Mouse (Mus musculus): ENCODE results near the gene Olfr611. TPM values are rescaled to one million over a fixed set of nuclear protein-coding genes. Genes with fewer than 3 reads are reported as not detected.
"Not testable (repeated sequence)": the region's sequence is repeated elsewhere in the genome, so short reads cannot be mapped to it uniquely, and the experiment has no call there.

The Olfr611 gene
- not detected in 2 replicates for total RNA-seq (2014; fragmentation: Nextera tagmentation)
- total RNA-seq (2017), result not detected in 2 replicates

DNA sequence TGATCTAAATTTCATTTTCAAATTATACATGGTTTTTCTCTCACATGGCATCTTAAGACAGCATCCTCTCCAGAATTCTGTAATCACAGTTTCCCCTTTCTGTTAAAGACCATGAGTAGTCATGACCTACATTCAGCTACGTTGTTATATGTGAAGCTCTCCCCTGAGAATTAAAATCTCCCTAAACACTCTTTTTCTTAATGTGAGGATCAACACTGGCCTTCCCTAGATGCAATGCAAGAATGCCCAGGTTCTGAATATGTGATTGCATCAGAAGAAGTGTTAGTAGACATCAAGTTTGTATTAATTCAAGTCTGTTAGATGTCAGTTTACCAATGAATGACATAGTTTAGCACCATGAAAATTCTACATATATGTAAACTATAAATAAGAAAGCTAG lies at the start of gene Olfr611:
TSS of gene Olfr611 (minus strand) at position 101 of the 400 bp plus-strand sequence.
- not testable (repeated sequence) for ATAC-seq (replicated peaks; ENCODE audit: low FRiP score, low TSS enrichment, poor library complexity, severe bottlenecking)

DNA sequence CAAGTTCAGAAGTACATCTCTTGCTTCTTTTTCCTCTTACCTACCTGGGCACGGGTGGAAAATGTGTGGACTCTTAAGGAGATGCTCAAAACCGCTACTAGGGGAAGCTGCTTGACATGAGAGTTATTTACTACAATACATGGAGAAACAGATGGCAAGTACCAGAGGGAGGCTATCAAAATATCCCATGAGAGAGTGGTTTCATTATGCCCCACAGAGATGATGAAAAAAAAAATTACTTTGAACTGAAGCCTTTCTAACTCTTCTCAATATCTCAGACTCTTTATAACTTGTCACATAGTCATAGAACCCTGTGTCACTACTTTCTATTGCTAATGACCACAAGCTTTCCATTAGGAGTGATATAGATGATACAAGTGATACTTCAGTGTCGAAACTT lies 48.4 kb upstream of the Olfr611 start, which contains the start of gene Olfr616:
TSS of gene Olfr616 (minus strand) at position 101 of the 400 bp plus-strand sequence.
- no peak for ATAC-seq (replicated peaks; ENCODE audit: low FRiP score, low TSS enrichment, poor library complexity, severe bottlenecking)

DNA sequence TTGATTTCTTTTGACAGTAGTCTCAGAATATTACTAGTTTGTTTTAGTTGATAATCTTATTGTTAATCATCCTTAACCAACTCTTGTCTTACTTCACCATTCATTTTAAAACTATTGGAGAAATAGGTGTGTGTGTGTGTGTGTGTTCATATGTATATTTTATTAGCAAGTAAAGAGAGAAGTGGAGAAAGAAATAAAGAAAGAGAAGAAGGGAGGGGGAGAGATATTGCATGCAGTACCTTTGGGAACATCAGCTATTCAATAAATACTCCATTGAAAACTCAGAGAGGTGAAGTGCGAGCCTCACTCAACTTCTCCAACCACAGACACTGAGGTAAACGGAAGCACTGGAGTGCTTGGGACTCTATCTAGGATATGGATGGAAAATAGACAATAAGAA lies 35.1 kb upstream of the Olfr611 start, which contains the start of gene Olfr615:
TSS of gene Olfr615 (plus strand) at position 301 of the 400 bp plus-strand sequence.
- no peak for ATAC-seq (replicated peaks; ENCODE audit: low FRiP score, low TSS enrichment, poor library complexity, severe bottlenecking)

DNA sequence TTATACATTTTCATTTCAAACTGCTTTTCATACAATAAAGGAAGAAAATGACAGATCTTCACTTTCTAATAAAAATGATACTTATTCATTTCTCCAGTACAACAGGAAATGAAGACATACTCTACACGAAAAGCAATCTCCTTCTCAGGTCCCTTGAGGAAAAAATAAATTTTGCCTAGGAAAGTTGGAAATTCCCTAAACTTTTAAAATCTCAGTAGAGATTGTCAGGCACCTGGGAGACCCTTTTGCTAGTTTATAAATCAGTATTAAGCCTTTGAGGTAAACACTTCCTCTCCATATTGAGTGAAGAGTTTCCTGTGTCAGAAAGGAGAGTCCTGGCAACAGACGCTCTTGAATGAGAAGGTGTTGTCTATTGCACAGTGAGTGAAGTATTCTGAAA lies 27.1 kb upstream of the Olfr611 start, which contains the start of gene Olfr613:
TSS of gene Olfr613 (plus strand) at position 301 of the 400 bp plus-strand sequence.
- ATAC-seq (replicated peaks; ENCODE audit: low FRiP score, low TSS enrichment, poor library complexity, severe bottlenecking), result no peak

DNA sequence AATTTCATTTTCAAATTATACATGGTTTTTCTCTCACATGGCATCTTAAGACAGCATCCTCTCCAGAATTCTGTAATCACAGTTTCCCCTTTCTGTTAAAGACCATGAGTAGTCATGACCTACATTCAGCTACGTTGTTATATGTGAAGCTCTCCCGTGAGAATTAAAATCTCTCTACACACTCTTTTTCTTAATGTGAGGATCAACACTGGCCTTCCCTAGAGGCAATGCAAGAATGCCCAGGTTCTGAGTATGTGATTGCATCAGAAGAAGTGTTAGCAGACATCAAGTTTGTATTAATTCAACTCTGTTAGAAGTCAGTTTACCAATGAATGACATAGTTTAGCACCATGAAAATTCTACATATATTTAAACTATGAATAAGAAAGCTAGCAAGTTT lies 22.0 kb upstream of the Olfr611 start, which contains the start of gene Olfr612:
TSS of gene Olfr612 (minus strand) at position 101 of the 400 bp plus-strand sequence.
- not testable (repeated sequence) for ATAC-seq (replicated peaks; ENCODE audit: low FRiP score, low TSS enrichment, poor library complexity, severe bottlenecking)

DNA sequence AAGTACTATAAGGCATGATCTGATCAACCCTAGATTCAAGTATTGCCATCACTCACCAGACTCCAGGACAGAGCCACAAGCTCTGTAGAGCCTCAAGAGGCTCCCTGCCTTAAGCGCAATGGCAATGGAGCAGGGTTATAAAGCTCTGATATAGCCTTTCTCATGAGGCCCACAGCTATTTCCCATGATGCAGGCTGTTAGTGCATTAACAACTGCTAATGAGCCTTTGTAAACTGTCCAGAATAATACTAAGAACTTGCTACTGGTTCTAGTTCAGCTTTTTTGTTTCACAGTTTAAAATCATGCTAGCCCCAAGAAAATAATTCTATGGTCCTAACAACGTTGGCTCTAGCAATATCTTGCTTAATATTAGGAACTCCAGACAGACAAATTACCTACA lies 8.6 kb downstream of the Olfr611 start, which contains the start of gene Olfr610:
TSS of gene Olfr610 (minus strand) at position 101 of the 400 bp plus-strand sequence.
- ATAC-seq (replicated peaks; ENCODE audit: low FRiP score, low TSS enrichment, poor library complexity, severe bottlenecking), result no peak

DNA sequence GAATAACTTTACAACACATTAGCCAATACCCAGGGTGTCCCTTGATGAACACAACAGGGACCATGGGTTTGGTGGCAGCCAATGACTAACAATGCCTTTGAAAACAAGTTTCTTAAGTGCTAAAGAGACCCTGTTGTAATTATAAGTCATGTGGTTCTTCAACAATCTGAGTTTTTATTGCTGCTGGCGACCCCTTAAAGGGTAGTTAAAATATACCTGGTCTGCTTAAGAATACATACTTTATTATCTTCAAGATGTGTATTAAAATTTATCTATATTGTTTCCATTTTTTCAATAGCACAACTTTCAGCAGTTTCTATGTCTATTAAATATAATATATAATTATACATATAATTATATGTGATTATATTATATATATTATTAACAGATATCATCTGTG lies 22.7 kb downstream of the Olfr611 start, which contains the start of gene Olfr609:
TSS of gene Olfr609 (minus strand) at position 101 of the 400 bp plus-strand sequence.
- no peak for ATAC-seq (replicated peaks; ENCODE audit: low FRiP score, low TSS enrichment, poor library complexity, severe bottlenecking)

DNA sequence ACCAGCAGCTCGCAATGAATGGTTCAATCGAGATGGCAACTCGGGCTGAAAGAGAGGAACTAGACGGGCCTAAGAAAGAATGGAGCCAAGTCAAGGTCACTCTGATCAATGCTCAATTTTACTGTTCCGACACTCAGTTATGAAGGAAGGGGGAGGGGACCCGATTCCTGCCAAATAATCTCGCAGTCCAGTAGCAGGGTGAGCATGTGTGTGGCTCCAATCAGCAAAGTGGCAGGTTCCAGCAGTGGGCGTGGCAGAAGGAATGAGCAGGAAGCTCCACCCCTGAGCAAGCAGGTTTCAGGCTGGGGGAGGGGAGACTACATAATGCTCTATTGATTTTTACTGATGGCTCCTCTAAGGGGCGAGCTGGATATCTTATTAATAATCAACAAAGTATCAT lies 43.5 kb downstream of the Olfr611 start:
- ATAC-seq (replicated peaks; ENCODE audit: low FRiP score, low TSS enrichment, poor library complexity, severe bottlenecking), result not testable (repeated sequence)

DNA sequence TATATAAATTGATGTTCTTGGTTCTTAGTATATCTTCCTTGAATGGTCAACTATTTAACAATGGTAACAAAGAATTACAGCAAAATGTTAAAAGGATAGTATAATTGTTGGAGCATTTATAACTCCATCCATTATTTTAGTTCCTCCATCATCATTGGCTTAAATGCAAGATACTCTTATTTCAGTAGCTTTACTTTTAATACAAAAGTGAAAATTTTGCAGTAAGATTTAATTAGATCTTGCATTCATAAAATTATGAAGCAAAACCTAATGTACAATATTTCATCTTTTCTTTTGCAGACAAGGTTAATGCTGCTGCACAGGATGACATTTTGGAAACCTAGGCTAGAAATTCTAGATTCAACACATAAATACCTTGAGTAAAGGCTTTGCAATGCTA lies 51.1 kb downstream of the Olfr611 start, which contains the start of gene Olfr608:
TSS of gene Olfr608 (plus strand) at position 301 of the 400 bp plus-strand sequence.
- no peak for ATAC-seq (replicated peaks; ENCODE audit: low FRiP score, low TSS enrichment, poor library complexity, severe bottlenecking)

Other genes with a start within 250 kb of the Olfr611 start
- not detected in 2 replicates for gene Olfr596, start 215.2 kb downstream of the Olfr611 start, total RNA-seq (2014; fragmentation: Nextera tagmentation)
- not detected in 2 replicates for gene Olfr596, start 215.2 kb downstream of the Olfr611 start, total RNA-seq (2017)
- gene Olfr597, start 204.5 kb downstream of the Olfr611 start, total RNA-seq (2014; fragmentation: Nextera tagmentation), result not detected in 2 replicates
- gene Olfr597, start 204.5 kb downstream of the Olfr611 start, total RNA-seq (2017), result not detected in 2 replicates
- gene Olfr598, start 197.3 kb downstream of the Olfr611 start, total RNA-seq (2014; fragmentation: Nextera tagmentation), result not detected in 2 replicates
- not detected in 2 replicates for gene Olfr598, start 197.3 kb downstream of the Olfr611 start, total RNA-seq (2017)
- not detected in 2 replicates for gene Olfr599, start 184.9 kb downstream of the Olfr611 start, total RNA-seq (2014; fragmentation: Nextera tagmentation)
- not detected in 2 replicates for gene Olfr599, start 184.9 kb downstream of the Olfr611 start, total RNA-seq (2017)
- not detected in 2 replicates for gene Olfr600, start 171.2 kb downstream of the Olfr611 start, total RNA-seq (2014; fragmentation: Nextera tagmentation)
- not detected in 2 replicates for gene Olfr600, start 171.2 kb downstream of the Olfr611 start, total RNA-seq (2017)
- not detected in 2 replicates for gene Olfr601, start 158.2 kb downstream of the Olfr611 start, total RNA-seq (2014; fragmentation: Nextera tagmentation)
- gene Olfr601, start 158.2 kb downstream of the Olfr611 start, total RNA-seq (2017), result not detected in 2 replicates
- not detected in 2 replicates for gene Olfr603, start 134.7 kb downstream of the Olfr611 start, total RNA-seq (2014; fragmentation: Nextera tagmentation)
- not detected in 2 replicates for gene Olfr603, start 134.7 kb downstream of the Olfr611 start, total RNA-seq (2017)
- gene Usp17lc, start 105.8 kb downstream of the Olfr611 start, total RNA-seq (2014; fragmentation: Nextera tagmentation), result not detected in 2 replicates
- not detected in 2 replicates for gene Usp17lc, start 105.8 kb downstream of the Olfr611 start, total RNA-seq (2017)
- not detected in 2 replicates for gene Olfr605, start 75.4 kb downstream of the Olfr611 start, total RNA-seq (2014; fragmentation: Nextera tagmentation)
- gene Olfr605, start 75.4 kb downstream of the Olfr611 start, total RNA-seq (2017), result not detected in 2 replicates
- gene Olfr606, start 71.8 kb downstream of the Olfr611 start, total RNA-seq (2014; fragmentation: Nextera tagmentation), result not detected in 2 replicates
- not detected in 2 replicates for gene Olfr606, start 71.8 kb downstream of the Olfr611 start, total RNA-seq (2017)
- not detected in 2 replicates for gene Olfr607, start 56.7 kb downstream of the Olfr611 start, total RNA-seq (2014; fragmentation: Nextera tagmentation)
- not detected in 2 replicates for gene Olfr607, start 56.7 kb downstream of the Olfr611 start, total RNA-seq (2017)
- not detected in 2 replicates for gene Olfr608, start 51.0 kb downstream of the Olfr611 start, total RNA-seq (2014; fragmentation: Nextera tagmentation)
- gene Olfr608, start 51.0 kb downstream of the Olfr611 start, total RNA-seq (2017), result not detected in 2 replicates
- not detected in 2 replicates for gene Olfr609, start 22.8 kb downstream of the Olfr611 start, total RNA-seq (2014; fragmentation: Nextera tagmentation)
- gene Olfr609, start 22.8 kb downstream of the Olfr611 start, total RNA-seq (2017), result not detected in 2 replicates
- not detected in 2 replicates for gene Olfr610, start 8.7 kb downstream of the Olfr611 start, total RNA-seq (2014; fragmentation: Nextera tagmentation)
- not detected in 2 replicates for gene Olfr610, start 8.7 kb downstream of the Olfr611 start, total RNA-seq (2017)
- not detected in 2 replicates for gene Olfr612, start 21.9 kb upstream of the Olfr611 start, total RNA-seq (2014; fragmentation: Nextera tagmentation)
- not detected in 2 replicates for gene Olfr612, start 21.9 kb upstream of the Olfr611 start, total RNA-seq (2017)
- gene Olfr613, start 27.2 kb upstream of the Olfr611 start, total RNA-seq (2014; fragmentation: Nextera tagmentation), result not detected in 2 replicates
- not detected in 2 replicates for gene Olfr613, start 27.2 kb upstream of the Olfr611 start, total RNA-seq (2017)
- not detected in 2 replicates for gene Olfr615, start 35.2 kb upstream of the Olfr611 start, total RNA-seq (2014; fragmentation: Nextera tagmentation)
- gene Olfr615, start 35.2 kb upstream of the Olfr611 start, total RNA-seq (2017), result not detected in 2 replicates
- not detected in 2 replicates for gene Olfr616, start 48.3 kb upstream of the Olfr611 start, total RNA-seq (2014; fragmentation: Nextera tagmentation)
- not detected in 2 replicates for gene Olfr616, start 48.3 kb upstream of the Olfr611 start, total RNA-seq (2017)
- not detected in 2 replicates for gene Olfr617, start 52.2 kb upstream of the Olfr611 start, total RNA-seq (2014; fragmentation: Nextera tagmentation)
- gene Olfr617, start 52.2 kb upstream of the Olfr611 start, total RNA-seq (2017), result not detected in 2 replicates
- not detected in 2 replicates for gene Olfr618, start 69.3 kb upstream of the Olfr611 start, total RNA-seq (2014; fragmentation: Nextera tagmentation)
- gene Olfr618, start 69.3 kb upstream of the Olfr611 start, total RNA-seq (2017), result not detected in 2 replicates
- not detected in 2 replicates for gene Olfr619, start 79.7 kb upstream of the Olfr611 start, total RNA-seq (2014; fragmentation: Nextera tagmentation)
- not detected in 2 replicates for gene Olfr619, start 79.7 kb upstream of the Olfr611 start, total RNA-seq (2017)
- gene Olfr620, start 91.7 kb upstream of the Olfr611 start, total RNA-seq (2014; fragmentation: Nextera tagmentation), result not detected in 2 replicates
- gene Olfr620, start 91.7 kb upstream of the Olfr611 start, total RNA-seq (2017), result not detected in 2 replicates
- not detected in 2 replicates for gene Olfr622, start 121.9 kb upstream of the Olfr611 start, total RNA-seq (2014; fragmentation: Nextera tagmentation)
- not detected in 2 replicates for gene Olfr622, start 121.9 kb upstream of the Olfr611 start, total RNA-seq (2017)
- gene Olfr623, start 142.9 kb upstream of the Olfr611 start, total RNA-seq (2014; fragmentation: Nextera tagmentation), result not detected in 2 replicates
- gene Olfr623, start 142.9 kb upstream of the Olfr611 start, total RNA-seq (2017), result not detected in 2 replicates
- gene Olfr624, start 150.3 kb upstream of the Olfr611 start, total RNA-seq (2014; fragmentation: Nextera tagmentation), result not detected in 2 replicates
- not detected in 2 replicates for gene Olfr624, start 150.3 kb upstream of the Olfr611 start, total RNA-seq (2017)
- not detected in 2 replicates for gene Olfr625-ps1, start 161.9 kb upstream of the Olfr611 start, total RNA-seq (2014; fragmentation: Nextera tagmentation)
- not detected in 2 replicates for gene Olfr625-ps1, start 161.9 kb upstream of the Olfr611 start, total RNA-seq (2017)
- not detected in 2 replicates for gene Olfr243, start 193.8 kb upstream of the Olfr611 start, total RNA-seq (2014; fragmentation: Nextera tagmentation)
- gene Olfr243, start 193.8 kb upstream of the Olfr611 start, total RNA-seq (2017), result not detected in 2 replicates
- not detected in 2 replicates for gene Olfr628, start 209.5 kb upstream of the Olfr611 start, total RNA-seq (2014; fragmentation: Nextera tagmentation)
- gene Olfr628, start 209.5 kb upstream of the Olfr611 start, total RNA-seq (2017), result not detected in 2 replicates
- gene Olfr629, start 224.1 kb upstream of the Olfr611 start, total RNA-seq (2014; fragmentation: Nextera tagmentation), result not detected in 2 replicates
- not detected in 2 replicates for gene Olfr629, start 224.1 kb upstream of the Olfr611 start, total RNA-seq (2017)
- gene Olfr630, start 236.5 kb upstream of the Olfr611 start, total RNA-seq (2014; fragmentation: Nextera tagmentation), result not detected in 2 replicates
- gene Olfr630, start 236.5 kb upstream of the Olfr611 start, total RNA-seq (2017), result not detected in 2 replicates

All from megakaryocyte-erythroid progenitor cell, adult 5-6 weeks (primary cell).